Mouse (Mus musculus): ENCODE data around the gene Gatad2b.

GRCm38 (mm10) chr3:90408721-90409120 lies 115.7 kb downstream of the Gatad2b start:
- TF ChIP-seq POLR2A (IDR thresholded peaks at IDR 0.05; ENCODE audit: borderline replicate concordance, extremely low read depth, insufficient read depth, insufficient read length, poor library complexity, severe bottlenecking) (no peak), CTCF (IDR thresholded peaks at IDR 0.05; ENCODE audit: borderline replicate concordance, extremely low read depth, insufficient read depth, insufficient read length) (no peak)

Data from brain, embryonic 14.5 days (tissue).